Mouse (Mus musculus): ENCODE measurements around the gene Spata20. TPM values are rescaled to one million over a fixed set of nuclear protein-coding genes. Genes with fewer than 3 reads are reported as not detected.

Spata20 gene
- polyA plus RNA-seq, 1 experiment from 2014 or later, result not detected

DNA sequence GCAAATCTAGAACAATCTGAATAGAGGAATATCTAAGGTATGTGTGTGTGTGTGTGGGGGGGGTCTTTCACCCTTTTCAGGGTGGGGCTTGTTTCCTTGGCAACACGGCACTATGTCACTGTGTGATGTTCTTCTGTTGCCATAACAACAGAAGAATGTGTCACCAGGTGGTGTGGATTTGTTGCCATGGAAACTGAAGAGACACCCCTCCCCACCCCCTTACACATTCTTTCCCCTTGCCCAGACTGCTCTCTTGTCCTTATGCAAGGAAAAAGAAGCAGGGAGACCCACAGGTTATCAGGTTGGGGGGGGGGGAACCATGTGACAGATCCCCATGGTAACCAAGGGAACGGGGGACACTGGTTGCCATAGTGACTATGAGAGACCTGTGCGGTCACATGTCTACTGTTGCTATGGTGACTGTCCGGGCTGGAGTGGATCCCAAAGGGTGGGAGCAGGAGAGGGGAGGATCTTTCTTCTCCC, 17.4 kb downstream of the Spata20 start:
- Histone ChIP-seq H3K27me3 (no peaks in the 10 kb centered on the region), H3K4me2 (replicated peaks) (peak overlapping the region; percentile 98), H3K4me3 (replicated peaks) (no peak overlapping the region; the same call in 1 of the 2 replicates), H3K27ac (peak overlapping the region; percentile 98), H3K9ac (replicated peaks) (no peak overlapping the region), H3K36me3 (no peaks in the 10 kb centered on the region), H3K4me1 (replicated peaks) (peaks cover 95% of the 10 kb centered on the region), H3K9me3 (no peaks in the 10 kb centered on the region)
- ATAC-seq, result peak; percentile 86
- 2% methylated on average over 4 of the region's 4 CpGs for WGBS

DNA sequence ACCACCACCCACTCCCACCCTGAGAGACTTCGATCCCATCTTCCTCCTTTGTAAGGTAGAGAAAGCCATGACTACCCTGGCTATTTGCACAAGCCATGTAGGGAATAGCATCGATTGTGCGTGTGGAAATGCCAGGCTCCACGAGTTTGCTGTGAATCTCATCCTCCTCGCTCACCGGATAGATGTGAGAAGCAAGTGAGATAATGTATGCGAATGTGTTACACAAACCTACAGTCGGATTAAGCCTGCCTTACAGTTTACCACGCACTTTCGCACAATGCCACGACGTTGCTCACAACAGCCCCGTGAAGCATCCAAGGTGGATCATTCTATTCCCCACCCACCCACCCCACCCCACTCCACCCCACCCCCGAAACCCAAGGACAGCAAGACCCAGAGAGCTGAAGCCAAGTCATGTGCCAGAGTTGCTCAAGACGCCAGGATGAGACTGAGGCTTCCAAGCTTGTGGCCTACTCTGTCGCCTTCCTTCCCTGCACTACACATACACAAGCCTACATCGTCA, 19.6 kb downstream of the Spata20 start:
- peak overlapping the region; percentile 14; the same call in 1 of the 2 replicates for H3K27ac ChIP-seq
- H3K36me3 ChIP-seq, result peaks cover 9% of the 10 kb centered on the region
- ATAC-seq, result no peak
- H3K4me2 ChIP-seq (replicated peaks), result no peak overlapping the region
- H3K27me3 ChIP-seq, result no peaks in the 10 kb centered on the region
- H3K9ac ChIP-seq (replicated peaks), result no peak overlapping the region
- peaks cover 75% of the 10 kb centered on the region for H3K4me1 ChIP-seq (replicated peaks)
- WGBS, result 84% methylated on average over 17 of the region's 17 CpGs
- H3K9me3 ChIP-seq, result no peaks in the 10 kb centered on the region
- no peak overlapping the region for H3K4me3 ChIP-seq (replicated peaks)

DNA sequence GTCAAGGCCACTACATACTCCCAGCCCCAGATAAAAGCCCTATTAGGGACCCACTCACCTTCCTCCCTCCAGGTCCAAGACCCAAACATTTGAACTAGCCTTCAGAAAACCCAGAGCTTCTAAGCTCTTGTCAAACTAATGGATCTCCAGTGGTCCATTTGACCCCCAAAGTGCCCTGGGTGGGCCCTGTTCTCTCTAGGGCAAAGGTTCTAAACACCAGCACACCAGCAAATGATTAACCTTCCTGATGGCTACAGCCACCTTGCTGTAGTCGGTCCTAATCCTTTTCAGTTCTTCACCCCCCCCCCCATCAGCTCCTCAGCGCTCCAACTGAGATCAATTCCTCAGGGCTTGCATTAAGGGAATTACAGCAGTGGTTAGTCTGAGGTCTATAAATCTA, 21.8 kb downstream of the Spata20 start:
- peaks cover 27% of the 10 kb centered on the region for H3K36me3 ChIP-seq
- no peak overlapping the region for H3K4me2 ChIP-seq (replicated peaks)
- WGBS, result 48% methylated on average over 2 of the region's 2 CpGs
- no peaks in the 10 kb centered on the region for H3K27me3 ChIP-seq
- no peaks in the 10 kb centered on the region for H3K9me3 ChIP-seq
- H3K4me1 ChIP-seq (replicated peaks), result peaks cover 53% of the 10 kb centered on the region
- H3K27ac ChIP-seq, result no peak overlapping the region
- no peak overlapping the region for H3K4me3 ChIP-seq (replicated peaks)
- no peak overlapping the region for H3K9ac ChIP-seq (replicated peaks)
- ATAC-seq, result no peak

GRCm38 (mm10) chr11:94461856-94462255, 24.1 kb downstream of the Spata20 start:
- H3K4me1 ChIP-seq (replicated peaks), result peaks cover 40% of the 10 kb centered on the region
- H3K9ac ChIP-seq (replicated peaks), result no peak overlapping the region
- WGBS, result 93% methylated on average over 11 of the region's 11 CpGs
- ATAC-seq, result no peak
- no peaks in the 10 kb centered on the region for H3K9me3 ChIP-seq
- H3K27me3 ChIP-seq, result no peaks in the 10 kb centered on the region
- H3K4me2 ChIP-seq (replicated peaks), result no peak overlapping the region
- H3K27ac ChIP-seq, result no peak overlapping the region
- H3K36me3 ChIP-seq, result peaks cover 42% of the 10 kb centered on the region
- H3K4me3 ChIP-seq (replicated peaks), result no peak overlapping the region

DNA sequence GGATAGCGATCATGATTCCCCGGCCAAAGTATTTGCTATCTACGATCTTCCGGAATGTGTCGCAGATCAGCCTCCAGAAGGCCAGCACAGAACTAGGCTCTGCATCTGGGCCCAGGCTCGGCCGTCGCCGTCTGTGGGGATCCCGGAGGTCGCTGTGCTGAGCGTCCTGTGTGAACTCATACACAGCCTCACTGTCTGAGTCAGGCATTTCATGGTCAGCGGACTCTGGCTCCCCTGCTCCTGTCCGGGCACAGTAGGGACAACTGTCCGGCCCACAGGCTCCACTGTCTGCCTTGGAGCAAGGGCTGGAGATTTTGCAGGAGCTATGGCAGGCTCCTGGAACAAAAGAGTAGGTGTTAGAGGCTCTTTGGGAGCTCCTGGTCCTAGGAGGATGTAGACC, 29.0 kb downstream of the Spata20 start:
- WGBS, result 90% methylated on average over 15 of the region's 15 CpGs
- Histone ChIP-seq H3K9me3 (no peaks in the 10 kb centered on the region), H3K9ac (replicated peaks) (no peak overlapping the region), H3K36me3 (peaks cover 56% of the 10 kb centered on the region), H3K27ac (no peak overlapping the region), H3K27me3 (no peaks in the 10 kb centered on the region), H3K4me2 (replicated peaks) (no peak overlapping the region), H3K4me3 (replicated peaks) (no peak overlapping the region), H3K4me1 (replicated peaks) (peaks cover 30% of the 10 kb centered on the region)
- no peak for ATAC-seq

GRCm38 (mm10) chr11:94456347-94456746, 29.6 kb downstream of the Spata20 start:
- Histone ChIP-seq H3K27me3 (no peaks in the 10 kb centered on the region), H3K9ac (replicated peaks) (no peak overlapping the region; the same call in 1 of the 2 replicates), H3K4me3 (replicated peaks) (no peak overlapping the region), H3K9me3 (no peaks in the 10 kb centered on the region), H3K4me2 (replicated peaks) (no peak overlapping the region), H3K4me1 (replicated peaks) (peaks cover 33% of the 10 kb centered on the region), H3K27ac (no peak overlapping the region), H3K36me3 (peaks cover 50% of the 10 kb centered on the region)
- no peak for ATAC-seq
- 91% methylated on average over 3 of the region's 3 CpGs for WGBS

- H3K36me3 ChIP-seq, result peaks cover 42% of the 10 kb centered on the region
- H3K4me1 ChIP-seq (replicated peaks), result peaks cover 40% of the 10 kb centered on the region
- no peaks in the 10 kb centered on the region for H3K9me3 ChIP-seq
- no peaks in the 10 kb centered on the region for H3K27me3 ChIP-seq
- no peak overlapping the region for H3K4me2 ChIP-seq (replicated peaks)
- H3K9ac ChIP-seq (replicated peaks), result no peak overlapping the region
- no peak for ATAC-seq
- H3K4me3 ChIP-seq (replicated peaks), result no peak overlapping the region
- H3K27ac ChIP-seq, result no peak overlapping the region
- WGBS, result 81% methylated on average over 10 of the region's 10 CpGs
Measured at GRCm38 (mm10) chr11:94455161-94455820, 30.7 kb downstream of the Spata20 start.

DNA sequence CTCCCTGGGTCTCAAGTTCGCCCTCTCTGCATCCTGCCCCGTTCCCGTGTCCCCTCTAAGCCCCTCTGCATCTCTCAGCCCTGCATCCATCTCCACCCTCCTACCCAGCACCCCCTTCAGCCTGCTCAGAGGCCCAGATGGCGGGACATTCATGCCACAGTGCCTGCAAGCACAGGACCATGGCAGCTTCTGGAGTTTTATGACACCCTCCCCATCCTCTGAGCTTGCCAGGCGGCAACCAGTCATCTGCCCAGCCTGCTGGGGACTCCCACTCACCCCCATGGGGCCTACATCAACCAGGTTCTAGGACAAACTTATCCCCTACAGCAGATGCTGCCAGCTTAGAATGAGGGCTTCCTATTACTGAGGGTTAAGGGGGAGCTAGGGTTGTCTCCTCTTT, 31.2 kb downstream of the Spata20 start:
- Histone ChIP-seq H3K4me3 (replicated peaks) (no peak overlapping the region), H3K27ac (peak overlapping the region; percentile 25; the same call in 1 of the 2 replicates), H3K4me1 (replicated peaks) (peaks cover 45% of the 10 kb centered on the region), H3K27me3 (no peaks in the 10 kb centered on the region), H3K4me2 (replicated peaks) (no peak overlapping the region), H3K9me3 (no peaks in the 10 kb centered on the region), H3K36me3 (peaks cover 39% of the 10 kb centered on the region), H3K9ac (replicated peaks) (no peak overlapping the region; the same call in 1 of the 2 replicates)
- no peak for ATAC-seq
- 82% methylated on average over 5 of the region's 5 CpGs for WGBS

- 73% methylated on average over 12 of the region's 12 CpGs for WGBS
Measured at GRCm38 (mm10) chr11:94451091-94451773, 34.7 kb downstream of the Spata20 start.

DNA sequence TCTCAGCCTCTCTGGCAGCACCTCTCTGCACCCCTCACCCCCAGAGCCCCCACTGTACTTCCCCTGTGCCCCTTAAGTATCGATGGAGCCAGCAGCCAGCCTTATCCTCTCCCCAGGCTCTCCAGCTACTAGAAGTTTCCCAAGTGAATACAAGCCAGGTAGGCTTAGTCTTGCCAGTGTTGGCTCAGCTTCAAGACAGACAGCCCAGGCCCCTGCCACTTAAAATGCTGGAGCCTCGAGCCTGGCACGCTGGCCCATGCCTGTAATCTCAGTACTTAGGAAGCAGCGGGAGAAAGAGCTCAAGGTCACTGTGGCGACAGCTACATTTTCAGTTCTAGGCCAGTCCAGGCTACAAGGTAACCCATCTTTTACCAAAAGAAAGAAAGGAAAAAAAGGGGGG, 36.1 kb downstream of the Spata20 start:
- Histone ChIP-seq H3K4me2 (replicated peaks) (no peak overlapping the region), H3K27ac (peak overlapping the region; percentile 79), H3K4me3 (replicated peaks) (no peak overlapping the region), H3K9me3 (no peaks in the 10 kb centered on the region), H3K4me1 (replicated peaks) (peaks cover 55% of the 10 kb centered on the region), H3K36me3 (peaks cover 3% of the 10 kb centered on the region; the same call in 1 of the 2 replicates), H3K27me3 (no peaks in the 10 kb centered on the region), H3K9ac (replicated peaks) (no peak overlapping the region)
- 56% methylated on average over 5 of the region's 5 CpGs for WGBS
- ATAC-seq, result no peak

More at GRCm38 (mm10) chr11:94451091-94451773, 34.7 kb downstream of the Spata20 start:
- H3K27ac ChIP-seq, result no peak overlapping the region
- H3K4me1 ChIP-seq (replicated peaks), result peaks cover 55% of the 10 kb centered on the region
- no peaks in the 10 kb centered on the region for H3K27me3 ChIP-seq
- no peak overlapping the region for H3K4me2 ChIP-seq (replicated peaks)
- H3K36me3 ChIP-seq, result peaks cover 11% of the 10 kb centered on the region
- H3K9ac ChIP-seq (replicated peaks), result no peak overlapping the region
- no peaks in the 10 kb centered on the region for H3K9me3 ChIP-seq
- ATAC-seq, result no peak
- H3K4me3 ChIP-seq (replicated peaks), result no peak overlapping the region

GRCm38 (mm10) chr11:94449239-94449638, 36.7 kb downstream of the Spata20 start:
- Histone ChIP-seq H3K4me1 (replicated peaks) (peaks cover 56% of the 10 kb centered on the region), H3K36me3 (no peaks in the 10 kb centered on the region; the same call in 1 of the 2 replicates), H3K4me2 (replicated peaks) (no peak overlapping the region), H3K9ac (replicated peaks) (0 out of 2 replicates have a peak overlapping the region, but pooled peaks have one; percentile 1), H3K4me3 (replicated peaks) (no peak overlapping the region), H3K27ac (peak overlapping the region; percentile 79), H3K27me3 (no peaks in the 10 kb centered on the region), H3K9me3 (no peaks in the 10 kb centered on the region)
- peak; percentile 37; the same call in 1 of the 2 replicates for ATAC-seq
- WGBS, result 30% methylated on average over 8 of the region's 8 CpGs

GRCm38 (mm10) chr11:94447017-94447416, 39.0 kb downstream of the Spata20 start:
- H3K9me3 ChIP-seq, result no peaks in the 10 kb centered on the region
- H3K9ac ChIP-seq (replicated peaks), result no peak overlapping the region
- H3K4me2 ChIP-seq (replicated peaks), result no peak overlapping the region
- H3K27me3 ChIP-seq, result no peaks in the 10 kb centered on the region
- 11% methylated on average over 3 of the region's 3 CpGs for WGBS
- ATAC-seq, result no peak
- H3K36me3 ChIP-seq, result peaks cover 20% of the 10 kb centered on the region
- H3K4me1 ChIP-seq (replicated peaks), result peaks cover 77% of the 10 kb centered on the region
- peak overlapping the region; percentile 53; the same call in 1 of the 2 replicates for H3K27ac ChIP-seq
- no peak overlapping the region for H3K4me3 ChIP-seq (replicated peaks)

Data from midbrain, embryonic 13.5 days (tissue).